Mouse (Mus musculus) kidney, postnatal 14 days (tissue): ENCODE measurements at regions not wholly inside any gene's neighbourhood (a gene's known extent, or its start where the extent isn't known, plus 50 kb on each side); places are given as distances from the start of the nearest gene placed in this dataset.
A peak's percentile ranks its signal among the peaks of the same experiment; 100 is the strongest.

ENCODE experiments used
- DNase-seq: peaks from one replicate; pipeline ENCODE4 v3.0.0; 2022; ENCODE audit warnings: mixed read lengths

GRCm38 (mm10) chr8:95974889-95975288 is 86.5 kb upstream of the Got2 start:
- DNase-seq = no peak

GRCm38 (mm10) chr8:95974231-95974630 is 85.9 kb upstream of the Got2 start:
- DNase-seq = no peak

GRCm38 (mm10) chr8:95973571-95973970 is 85.2 kb upstream of the Got2 start:
- DNase-seq = no peak

- no peak for DNase-seq
Observed at GRCm38 (mm10) chr8:95968828-95969227, 80.5 kb upstream of the Got2 start.

GRCm38 (mm10) chr8:95966430-95966829 is 78.1 kb upstream of the Got2 start:
- no peak for DNase-seq

GRCm38 (mm10) chr8:95952257-95952656 is 63.9 kb upstream of the Got2 start:
- DNase-seq = no peak

GRCm38 (mm10) chr8:95951794-95952193 is 63.4 kb upstream of the Got2 start:
- DNase-seq = peak; percentile 76
